Mouse (Mus musculus) spleen, postnatal 4 days (tissue): ENCODE results near the gene Nupl1.
A peak's percentile ranks its signal among the peaks of the same experiment; 100 is the strongest.

Experiments
- DNase-seq, 2 experiments: peaks; one replicate each; pipeline ENCODE4 v3.0.0; 2022; ENCODE audit warnings: low spot score in 2 of 2

Gene Nupl1

GRCm38 (mm10) chr14:60251281-60252003 is at the start of gene Nupl1, which contains the start of gene Gm49336:
Gene Nupl1 (minus strand): TSS chr14:60251431.
Gene Gm49336 (minus strand): TSS chr14:60251507.
- peak; percentile 97 to 98 for DNase-seq

- DNase-seq: no peak
These were observed 49.8 kb upstream of the Nupl1 start for GRCm38 (mm10) chr14:60301024-60301423.

DNA sequence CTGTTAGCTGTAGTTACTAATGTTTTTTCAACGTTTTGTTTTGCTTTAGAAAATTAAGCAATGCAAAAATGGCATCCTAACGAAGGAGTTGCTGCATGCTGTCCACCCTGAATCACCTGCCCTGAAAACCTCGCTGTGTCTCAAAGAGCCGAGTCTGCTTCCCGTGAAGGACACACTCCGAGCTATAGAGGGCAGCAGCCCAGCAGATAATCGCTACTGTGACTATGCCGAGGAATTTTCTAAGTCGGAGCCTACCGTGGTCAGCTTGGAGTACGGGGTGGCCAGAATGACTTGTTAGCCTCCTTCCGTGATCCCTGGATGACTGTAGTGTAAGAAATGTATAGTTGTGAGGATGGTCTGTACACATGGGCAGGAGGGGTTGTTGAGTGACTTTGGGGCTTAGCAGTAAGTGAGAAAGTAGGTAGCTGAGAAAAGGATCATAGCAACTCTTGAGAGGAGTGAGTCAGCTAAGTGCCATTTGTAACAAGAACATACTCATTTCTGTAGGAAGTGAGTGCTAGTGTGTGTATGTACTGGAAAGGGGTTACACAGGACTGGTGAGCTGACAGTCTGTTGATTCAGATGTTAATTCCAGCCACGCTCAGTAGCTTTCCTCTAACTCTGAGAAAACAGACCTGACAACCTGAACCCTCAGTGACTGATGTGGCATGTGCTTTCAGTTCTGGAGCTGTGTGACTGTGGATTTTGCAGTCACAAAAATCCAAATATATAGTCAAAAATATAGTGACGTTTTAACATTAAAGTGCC is 49.2 kb upstream of the Nupl1 start:
- no peak for DNase-seq

DNA sequence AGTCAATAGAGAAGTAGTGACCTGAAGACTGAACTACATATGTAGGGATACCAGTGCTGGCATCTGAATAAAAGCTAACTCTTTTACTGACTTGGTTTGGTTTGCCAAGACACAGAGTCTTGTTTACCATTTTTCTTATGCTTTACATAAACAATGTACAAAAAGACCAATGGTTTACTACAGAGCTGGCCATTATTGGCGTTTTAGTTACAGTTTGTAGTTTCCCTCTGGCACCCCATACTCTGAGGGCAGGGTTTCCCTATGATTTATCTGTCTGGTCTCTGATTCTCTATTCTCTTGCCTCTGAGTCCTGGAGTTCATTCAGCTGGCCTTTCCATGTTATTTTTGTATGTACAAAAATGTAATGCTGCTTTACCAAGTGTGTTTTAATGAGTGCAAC is 44.3 kb upstream of the Nupl1 start:
- DNase-seq: no peak

DNA sequence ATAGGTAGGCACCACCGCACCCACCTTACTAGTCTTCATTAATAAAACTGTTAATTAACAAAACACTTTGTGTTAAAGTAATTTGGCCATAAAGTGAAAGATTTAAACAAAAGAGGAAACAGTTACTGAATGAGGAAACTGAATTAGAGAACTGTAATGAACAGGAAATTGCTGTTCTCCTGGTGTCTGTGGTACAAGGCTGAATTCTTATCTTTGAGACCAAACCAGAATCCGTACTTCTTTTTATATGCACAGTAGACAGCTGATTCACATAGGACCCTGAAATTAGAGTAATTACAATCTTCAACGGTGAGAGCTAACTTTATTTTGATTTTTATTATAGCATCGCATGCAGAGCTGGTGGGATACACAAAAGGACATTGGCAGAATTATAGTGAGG is 39.1 kb upstream of the Nupl1 start:
- no peak for DNase-seq

- DNase-seq: no peak
These were observed 35.1 kb upstream of the Nupl1 start for GRCm38 (mm10) chr14:60286194-60286863.

GRCm38 (mm10) chr14:60275301-60276276 is 24.4 kb upstream of the Nupl1 start:
- no peak for DNase-seq

DNA sequence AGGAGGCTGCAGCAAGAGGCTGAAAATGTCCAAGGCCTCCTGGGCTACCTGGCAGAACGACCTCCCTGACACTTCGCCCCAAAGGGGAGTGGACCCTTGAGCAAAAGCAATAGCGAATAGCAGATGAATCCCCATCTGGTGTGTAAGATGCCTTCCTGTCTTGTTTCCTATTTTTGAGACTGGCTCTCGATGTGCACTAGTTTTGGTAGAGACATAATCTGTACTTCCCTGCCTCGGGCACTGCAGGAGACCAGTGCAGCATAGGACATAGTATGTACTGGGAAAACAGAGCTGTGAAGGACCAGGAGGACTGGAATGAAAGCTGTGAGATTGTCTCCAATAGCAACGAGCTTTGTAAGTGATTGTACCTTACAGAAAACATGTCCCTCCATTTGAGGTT is 22.1 kb upstream of the Nupl1 start:
- DNase-seq: no peak

- peak in 1 of 2 experiments; percentile 27 for DNase-seq
These were observed 18.1 kb upstream of the Nupl1 start for GRCm38 (mm10) chr14:60269333-60269732.

DNA sequence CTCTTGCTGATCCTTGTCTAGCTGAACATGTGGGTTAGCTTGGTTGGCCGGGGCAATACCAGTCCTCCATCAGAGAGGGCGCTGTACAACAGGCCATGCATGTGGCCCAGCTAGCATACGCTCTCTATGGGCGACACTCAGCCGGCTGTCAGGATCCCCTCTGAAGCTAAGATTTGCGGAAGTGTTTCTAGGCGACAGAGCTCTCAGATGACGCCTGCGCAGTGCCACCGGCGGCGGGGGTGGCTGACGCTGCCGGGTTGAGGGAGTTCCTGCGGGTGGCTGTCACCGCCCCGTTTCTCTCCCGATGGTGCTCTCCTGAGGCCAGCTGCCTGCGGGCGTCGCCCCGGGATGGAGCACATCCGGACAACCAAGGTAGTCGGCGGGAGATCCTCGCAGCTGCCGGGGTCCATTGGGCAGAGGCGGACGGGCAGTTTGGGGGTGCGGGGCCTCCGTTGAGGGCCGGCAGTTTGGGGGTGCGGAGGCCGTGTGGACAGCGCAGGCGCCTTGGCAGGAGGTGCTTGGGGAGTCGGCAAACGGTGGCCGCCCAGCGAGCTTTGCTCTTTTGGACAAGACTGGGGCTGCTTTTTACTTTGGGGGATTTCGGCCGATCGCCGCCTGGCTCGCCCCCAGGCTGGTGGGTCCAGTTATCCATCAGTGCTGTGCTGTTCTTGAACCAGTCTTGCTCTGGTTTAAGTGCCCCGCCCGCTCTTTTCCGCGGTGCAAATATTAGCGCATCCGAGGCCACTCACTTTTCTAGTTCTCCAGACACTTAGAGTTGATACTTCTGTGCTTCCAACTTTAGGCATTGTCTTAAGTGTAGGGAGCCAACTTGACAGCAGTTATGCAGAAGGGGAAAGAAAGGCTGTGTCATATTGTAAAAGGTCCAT is 14.0 kb upstream of the Nupl1 start, which contains the start of gene Mtmr6:
TSS of gene Mtmr6 (plus strand) at position 239 of the 887 bp plus-strand sequence.
- peak; percentile 93 to 96 for DNase-seq

- no peak for DNase-seq
These were observed 11.1 kb upstream of the Nupl1 start for GRCm38 (mm10) chr14:60262316-60262715.

- DNase-seq: peak in 1 of 2 experiments; percentile 23
These were observed 6.6 kb upstream of the Nupl1 start for GRCm38 (mm10) chr14:60257851-60258250.

DNA sequence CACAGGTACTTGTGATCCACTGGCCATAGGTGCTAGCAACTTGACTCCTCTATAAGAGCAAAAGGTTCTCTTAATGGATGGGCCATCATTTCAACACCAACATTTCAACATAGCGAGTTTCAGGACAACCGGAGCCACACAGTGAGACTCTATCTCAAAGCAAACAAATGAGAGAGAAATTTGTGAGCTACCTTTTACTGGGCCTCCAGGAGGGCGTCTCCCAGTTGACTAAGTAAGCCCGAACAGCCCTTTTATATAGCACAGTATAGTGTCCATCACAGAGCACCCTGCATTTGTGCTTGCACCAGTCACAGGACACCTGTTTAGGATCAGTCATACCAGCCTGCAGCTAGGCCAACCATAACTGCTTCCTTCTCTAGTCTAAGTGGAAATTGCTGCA is 5.9 kb upstream of the Nupl1 start:
- peak in 1 of 2 experiments; percentile 37 for DNase-seq

GRCm38 (mm10) chr14:60256356-60256755 is 5.1 kb upstream of the Nupl1 start:
- DNase-seq: peak in 1 of 2 experiments; percentile 31

- no peak for DNase-seq
These were observed 3.5 kb upstream of the Nupl1 start for GRCm38 (mm10) chr14:60254774-60255173.

DNA sequence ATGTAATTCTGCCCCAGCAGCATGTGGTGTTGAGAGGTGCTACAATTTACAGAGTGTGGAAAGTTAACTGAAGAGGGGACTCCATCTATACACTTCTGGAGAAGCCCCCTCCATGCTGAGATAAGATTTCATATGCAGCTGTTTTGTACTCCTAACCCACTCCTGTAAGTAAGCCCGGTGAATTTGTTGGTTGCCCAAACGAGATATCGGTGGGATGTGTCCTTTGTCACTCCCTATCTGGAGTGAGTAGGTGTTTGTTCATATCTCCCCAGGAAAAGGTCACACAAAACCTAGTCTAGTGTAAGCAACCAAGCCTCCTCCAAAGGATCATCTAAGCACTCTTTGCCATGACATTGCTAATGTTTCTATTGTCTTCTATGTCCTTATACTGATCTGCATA is 2.2 kb upstream of the Nupl1 start:
- peak in 1 of 2 experiments; percentile 45 for DNase-seq

DNA sequence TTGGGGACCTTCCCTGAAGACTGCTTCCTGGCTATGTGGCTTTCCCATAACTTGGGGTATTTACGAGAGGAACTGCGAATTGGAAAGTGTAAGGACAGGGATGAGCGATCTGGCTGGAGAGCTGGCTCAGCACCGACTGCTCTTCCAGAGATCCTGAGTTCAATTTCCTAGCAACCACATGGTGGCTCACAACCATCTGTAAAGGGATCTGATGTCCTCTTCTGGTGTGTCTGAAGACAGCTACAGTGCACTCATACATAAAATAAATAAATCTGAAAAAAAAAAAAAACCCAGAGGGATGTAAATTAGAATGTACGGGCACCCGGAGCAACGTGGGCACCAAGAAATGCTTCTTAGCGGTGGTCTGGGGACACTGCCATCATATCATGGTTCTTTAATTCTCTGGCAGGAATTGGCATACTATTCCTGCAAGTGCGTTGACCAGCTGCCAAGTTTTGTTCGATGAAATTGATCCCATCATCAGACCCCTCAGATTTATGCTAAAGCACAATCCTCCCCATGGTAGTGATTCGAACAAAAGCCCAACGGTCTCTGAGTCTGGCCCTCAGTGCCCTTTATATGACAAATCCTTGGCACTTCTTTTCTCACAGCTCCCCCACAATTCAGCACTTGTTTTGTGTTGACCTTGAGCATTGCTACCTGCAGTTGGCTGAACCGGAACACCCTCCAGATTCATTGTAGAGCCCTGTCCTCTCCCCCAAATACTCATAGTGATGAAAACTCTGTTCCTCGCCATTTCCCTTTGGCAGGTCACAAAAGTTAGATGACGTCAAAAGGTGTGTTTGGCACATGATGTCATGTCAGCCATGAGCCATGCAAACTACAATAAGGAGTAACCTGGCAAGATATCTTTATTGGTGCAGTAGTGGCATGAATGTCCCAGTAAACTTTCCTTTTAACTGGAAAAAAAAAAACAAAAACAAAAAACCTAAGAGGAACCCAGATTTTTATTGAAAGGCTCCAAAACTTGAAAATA is 1.1 kb upstream of the Nupl1 start:
- DNase-seq: peak in 1 of 2 experiments; percentile 52

DNA sequence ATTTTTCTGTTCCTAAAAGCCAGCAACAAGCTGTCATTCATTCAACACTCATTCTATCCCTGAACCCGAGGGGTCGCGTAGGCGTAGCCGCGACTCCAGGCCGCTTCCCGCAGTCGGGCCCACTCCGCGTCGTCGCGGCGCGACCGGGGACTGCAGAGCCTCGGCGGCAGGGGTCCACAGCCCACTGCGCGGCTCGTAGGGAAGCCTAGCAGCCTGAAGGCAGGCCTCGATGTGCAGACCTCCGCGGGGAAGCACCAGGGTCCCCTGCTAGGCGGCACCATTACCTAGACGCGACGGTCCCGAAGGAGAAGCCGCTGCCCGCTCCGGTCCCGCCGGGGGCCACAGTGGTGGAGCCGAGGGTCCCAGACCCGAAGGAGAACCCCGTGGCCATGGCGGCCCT is 352 bp downstream of the Nupl1 start:
- no peak for DNase-seq

GRCm38 (mm10) chr14:60250366-60250765 is 865 bp downstream of the Nupl1 start:
- no peak for DNase-seq
